Mouse (Mus musculus) c-Kit-negative CD71-positive TER-119-positive erythroid progenitor cells, embryonic 14.5 days (primary cell): Measurements from ENCODE around the gene Fgf18.

Experiments used
- DNase-seq: peaks from one replicate; pipeline ENCODE4 v3.0.0-alpha.2; 2013; ENCODE audit warnings: low read depth, low spot score

Fgf18 gene

GRCm38 (mm10) chr11:33150364-33150763, 3.2 kb upstream of the Fgf18 start:
- DNase-seq = no peak

GRCm38 (mm10) chr11:33149453-33149852, 2.3 kb upstream of the Fgf18 start:
- no peak for DNase-seq

- DNase-seq = no peak
Measured at GRCm38 (mm10) chr11:33149088-33149436, 1.9 kb upstream of the Fgf18 start.

GRCm38 (mm10) chr11:33148338-33149087, 1.3 kb upstream of the Fgf18 start:
- DNase-seq = no peak

GRCm38 (mm10) chr11:33147572-33148337, 555 bp upstream of the Fgf18 start:
- DNase-seq = no peak

- DNase-seq = no peak
Measured at GRCm38 (mm10) chr11:33146651-33147131, 509 bp downstream of the Fgf18 start.

GRCm38 (mm10) chr11:33146143-33146497, 1.1 kb downstream of the Fgf18 start:
- no peak for DNase-seq

- DNase-seq = no peak
Measured at GRCm38 (mm10) chr11:33145201-33146142, 1.7 kb downstream of the Fgf18 start.

- no peak for DNase-seq
Measured at GRCm38 (mm10) chr11:33143906-33144305, 3.3 kb downstream of the Fgf18 start.

GRCm38 (mm10) chr11:33142801-33143200, 4.4 kb downstream of the Fgf18 start:
- no peak for DNase-seq

- no peak for DNase-seq
Measured at GRCm38 (mm10) chr11:33140111-33140460, 7.1 kb downstream of the Fgf18 start.

GRCm38 (mm10) chr11:33139458-33140110, 7.6 kb downstream of the Fgf18 start:
- DNase-seq = no peak

- DNase-seq = no peak
Measured at GRCm38 (mm10) chr11:33138686-33139085, 8.5 kb downstream of the Fgf18 start.

- DNase-seq = no peak
Measured at GRCm38 (mm10) chr11:33134391-33134986, 12.7 kb downstream of the Fgf18 start.

- no peak for DNase-seq
Measured at GRCm38 (mm10) chr11:33132619-33133338, 14.4 kb downstream of the Fgf18 start.

GRCm38 (mm10) chr11:33127058-33127457, 20.1 kb downstream of the Fgf18 start:
- no peak for DNase-seq

- DNase-seq = no peak
Measured at GRCm38 (mm10) chr11:33122575-33123268, 24.5 kb downstream of the Fgf18 start.

- no peak for DNase-seq
Measured at GRCm38 (mm10) chr11:33119556-33119955, 27.6 kb downstream of the Fgf18 start.

- no peak for DNase-seq
Measured at GRCm38 (mm10) chr11:33119116-33119515, 28.1 kb downstream of the Fgf18 start.

- no peak for DNase-seq
Measured at GRCm38 (mm10) chr11:33118480-33118879, 28.7 kb downstream of the Fgf18 start.
